ENCODE assay signal across 13 mouse cellular contexts in the genomic region with DNA sequence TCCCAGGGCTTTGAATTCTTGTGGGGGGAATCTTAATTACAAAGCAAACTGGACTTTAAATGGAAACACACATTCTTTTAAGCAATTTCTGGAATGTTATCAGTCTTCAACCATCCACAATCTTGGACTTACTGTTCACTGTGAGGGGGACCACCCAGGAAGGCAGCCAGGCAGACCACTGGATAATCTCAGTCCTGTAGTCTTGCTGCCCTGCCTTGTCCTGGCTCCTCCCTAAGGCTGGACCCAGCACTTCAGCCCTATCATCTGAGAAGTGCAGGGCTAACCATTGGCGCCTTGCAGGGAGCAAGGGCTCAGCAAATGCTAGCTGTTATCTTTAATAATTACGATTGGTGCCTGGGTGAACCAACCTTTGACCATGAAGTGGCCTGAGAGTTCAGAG. TPM values are rescaled to one million over a fixed set of nuclear protein-coding genes. Genes with fewer than 3 reads are reported as not detected.
DNase-seq lines count a peak whose midpoint lies in the region.
"Had no signal": no experiment of that assay in that cellular context is flagged by ENCODE, and none has a peak within 500 bp of the region (broad histone marks: within the 10 kb centered on the region; RNA-seq: fewer than 3 reads in every experiment).

No protein-coding gene starts in this region.

- peak; percentile 50 for DNase-seq in kidney, postnatal 10 days
- DNase-seq in kidney, adult 11 months = no peak
- peak; percentile 46 for DNase-seq in Muller cell, postnatal 12 days (ENCODE audit: inconsistent ontology term)
- DNase-seq in ZHBTc4 (ENCODE audit: low read depth, low spot score) = peak; percentile 29
- peak; percentile 66 for DNase-seq in lung, postnatal 10 days
- DNase-seq in cerebellum, postnatal 14 days = no peak
- DNase-seq in right cerebral cortex, postnatal 14 days = no peak
- no peak for DNase-seq in thymus, postnatal 0 days (ENCODE audit: low spot score)
- DNase-seq: cerebellum, postnatal 25 days had no signal

RNA-seq across cellular contexts. Expression of gene Tekt3, which starts 37.3 kb away (rescaled TPM):
- polyA plus RNA-seq in thymus, postnatal 0 days (2015; fragmentation: Nextera tagmentation; extraction: Ambion mirVana) = 0.06 TPM in 1 of 2 replicates, not detected in the other
- polyA plus RNA-seq: forebrain, embryonic 16.5 days; heart, embryonic 16.5 days; Patski; small intestine, adult 2 months had no signal

Comparison
In these comparisons a context has a peak if more than half of its experiments do, and no peak if none do; other contexts are left out.
1. DNase-seq: peak in kidney, postnatal 10 days (single experiment), Muller cell, postnatal 12 days (single experiment), ZHBTc4 (single experiment) and lung, postnatal 10 days (single experiment); none in kidney, adult 11 months (single experiment), cerebellum, postnatal 14 days (0 of 2), right cerebral cortex, postnatal 14 days (single experiment) and thymus, postnatal 0 days (single experiment).